ENCODE assay signal across 15 mouse cellular contexts in the genomic region with DNA sequence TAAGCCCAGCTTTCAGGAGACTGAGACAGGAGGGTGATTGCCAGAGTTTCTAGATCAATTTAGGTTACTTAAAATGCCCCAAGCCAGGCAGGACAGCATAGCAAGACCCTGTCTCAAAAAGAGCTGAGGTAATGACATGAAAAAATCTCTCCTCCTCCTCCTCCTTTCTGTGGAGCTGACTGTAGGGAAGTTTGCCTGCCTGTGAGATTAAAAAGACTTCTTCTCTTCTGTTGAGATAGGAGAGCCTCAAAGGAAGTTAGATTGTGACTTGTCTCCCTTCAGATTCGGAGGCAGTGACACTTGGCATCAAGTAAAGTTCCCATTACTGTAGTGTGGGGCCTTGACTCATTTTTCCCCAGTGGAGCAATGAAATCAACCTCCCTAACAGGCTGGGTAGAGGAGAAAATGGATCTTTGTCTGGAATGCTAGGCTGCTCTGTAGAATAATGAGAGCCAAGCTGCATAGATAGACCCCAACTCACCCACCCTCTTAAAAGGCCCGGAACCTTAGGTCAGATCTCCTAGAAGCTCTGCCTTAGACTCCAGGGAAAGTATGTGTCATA. TPM values are rescaled to one million over a fixed set of nuclear protein-coding genes. Genes with fewer than 3 reads are reported as not detected.
DNase-seq lines count a peak whose midpoint lies in the region; ATAC-seq lines count a peak whose summit lies in the region.
"Had no signal": no experiment of that assay in that cellular context is flagged by ENCODE, and none has a peak within 500 bp of the region (broad histone marks: within the 10 kb centered on the region; RNA-seq: fewer than 3 reads in every experiment).

No protein-coding gene starts in this region.

- H3K9ac ChIP-seq in heart, embryonic 12.5 days: no peak overlapping the region
- no peak overlapping the region for H3K9ac ChIP-seq in neural tube, embryonic 15.5 days (replicated peaks)
- no peak overlapping the region for H3K9ac ChIP-seq in limb, embryonic 15.5 days
- H3K9ac ChIP-seq: forebrain, embryonic 15.5 days; stomach, embryonic 15.5 days had no signal

- no peaks in the 10 kb centered on the region for H3K9me3 ChIP-seq in heart, embryonic 12.5 days (replicated peaks)
- no peaks in the 10 kb centered on the region for H3K9me3 ChIP-seq in neural tube, embryonic 15.5 days (replicated peaks)
- H3K9me3 ChIP-seq in limb, embryonic 15.5 days: no peaks in the 10 kb centered on the region
- H3K9me3 ChIP-seq: forebrain, embryonic 15.5 days; stomach, embryonic 15.5 days had no signal

- no peak overlapping the region for H3K4me3 ChIP-seq in heart, embryonic 12.5 days
- H3K4me3 ChIP-seq in neural tube, embryonic 15.5 days (replicated peaks): no peak overlapping the region
- H3K4me3 ChIP-seq in limb, embryonic 15.5 days: no peak overlapping the region
- H3K4me3 ChIP-seq: forebrain, embryonic 15.5 days; stomach, embryonic 15.5 days had no signal

- H3K36me3 ChIP-seq in heart, embryonic 12.5 days: peaks cover 7% of the 10 kb centered on the region; the same call in 1 of the 2 replicates
- H3K36me3 ChIP-seq in neural tube, embryonic 15.5 days: no peaks in the 10 kb centered on the region
- peaks cover 9% of the 10 kb centered on the region for H3K36me3 ChIP-seq in limb, embryonic 15.5 days

- H3K27me3 ChIP-seq in heart, embryonic 12.5 days (replicated peaks): no peaks in the 10 kb centered on the region
- no peaks in the 10 kb centered on the region for H3K27me3 ChIP-seq in neural tube, embryonic 15.5 days (replicated peaks)
- no peaks in the 10 kb centered on the region for H3K27me3 ChIP-seq in limb, embryonic 15.5 days
- H3K27me3 ChIP-seq: forebrain, embryonic 15.5 days; stomach, embryonic 15.5 days had no signal

- ATAC-seq in heart, embryonic 12.5 days (ENCODE audit: insufficient number of reproducible peaks, low FRiP score): no peak
- no peak for ATAC-seq in neural tube, embryonic 15.5 days (ENCODE audit: low FRiP score)
- ATAC-seq in limb, embryonic 15.5 days (ENCODE audit: insufficient number of reproducible peaks, low FRiP score, low TSS enrichment, low read depth): no peak
- ATAC-seq: forebrain, embryonic 15.5 days had no signal

- WGBS in heart, embryonic 12.5 days: 46% methylated on average over 2 of the region's 2 CpGs
- WGBS in neural tube, embryonic 15.5 days: 81% methylated on average over 2 of the region's 2 CpGs
- WGBS in limb, embryonic 15.5 days: 71% methylated on average over 2 of the region's 2 CpGs

- H3K4me2 ChIP-seq in heart, embryonic 12.5 days: peak overlapping the region; percentile 36; the same call in 1 of the 2 replicates
- no peak overlapping the region for H3K4me2 ChIP-seq in neural tube, embryonic 15.5 days
- H3K4me2 ChIP-seq in limb, embryonic 15.5 days: no peak overlapping the region
- H3K4me2 ChIP-seq: forebrain, embryonic 15.5 days had no signal

- H3K27ac ChIP-seq in heart, embryonic 12.5 days (ENCODE audit: poor library complexity, severe bottlenecking): peak overlapping the region; percentile 48; the same call in 1 of the 2 replicates
- H3K27ac ChIP-seq in neural tube, embryonic 15.5 days (replicated peaks): peak overlapping the region; percentile 33; the same call in 1 of the 2 replicates
- peak overlapping the region; percentile 8; the same call in 1 of the 2 replicates for H3K27ac ChIP-seq in limb, embryonic 15.5 days
- H3K27ac ChIP-seq: forebrain, embryonic 15.5 days had no signal

- DNase-seq in heart, postnatal 4 days: no peak
- no peak for DNase-seq in neural tube, embryonic 10.5 days (ENCODE audit: extremely low spot score, low spot score)
- DNase-seq in layer of hippocampus, adult 8-10 months (ENCODE audit: low spot score in 2 of 2): no peak
- DNase-seq in right cerebral cortex, postnatal 14 days: no peak
- no peak for DNase-seq in cerebellum, adult 9-10 months
- DNase-seq: embryo, embryonic 11 days had no signal

- peaks cover 72% of the 10 kb centered on the region for H3K4me1 ChIP-seq in heart, embryonic 12.5 days (replicated peaks)
- H3K4me1 ChIP-seq in neural tube, embryonic 15.5 days: peaks cover 63% of the 10 kb centered on the region
- H3K4me1 ChIP-seq in limb, embryonic 15.5 days: peaks cover 55% of the 10 kb centered on the region

RNA-seq across cellular contexts. Expression of a gene that starts 3.3 kb away (rescaled TPM):
- polyA plus RNA-seq in heart, embryonic 12.5 days (2016; fragmentation: Nextera tagmentation; extraction: Ambion mirVana): 126 and 134 TPM in 2 replicates
- 100 to 1,000 TPM; 126 to 130 TPM for total RNA-seq in heart, postnatal 4 days (2021)
- 84.7 and 86.0 TPM in 2 replicates for polyA plus RNA-seq in neural tube, embryonic 15.5 days (2015; fragmentation: Nextera tagmentation; extraction: Ambion mirVana)
- 102 and 109 TPM in 2 replicates for polyA plus RNA-seq in limb, embryonic 15.5 days (2015; fragmentation: Nextera tagmentation; extraction: Ambion mirVana)
- 10 to 100 TPM; 54.3 to 62.3 (median 58.9) TPM for total RNA-seq in layer of hippocampus, adult 8-10 months (2022)

RNA-seq across cellular contexts. Expression of a gene that starts 13.1 kb away (rescaled TPM):
- polyA plus RNA-seq in heart, embryonic 12.5 days (2016; fragmentation: Nextera tagmentation; extraction: Ambion mirVana): 37.6 and 38.8 TPM in 2 replicates
- 10 to 100 TPM; 31.0 to 31.1 TPM for total RNA-seq in heart, postnatal 4 days (2021)
- polyA plus RNA-seq in neural tube, embryonic 15.5 days (2015; fragmentation: Nextera tagmentation; extraction: Ambion mirVana): 18.6 and 24.3 TPM in 2 replicates
- 38.8 and 44.2 TPM in 2 replicates for polyA plus RNA-seq in limb, embryonic 15.5 days (2015; fragmentation: Nextera tagmentation; extraction: Ambion mirVana)
- 10 to 100 TPM; 28.8 to 43.0 (median 35.5) TPM for total RNA-seq in layer of hippocampus, adult 8-10 months (2022)

RNA-seq across cellular contexts. Expression of a gene that starts 32.8 kb away (rescaled TPM):
- polyA plus RNA-seq in heart, embryonic 12.5 days (2016; fragmentation: Nextera tagmentation; extraction: Ambion mirVana): not detected in 2 replicates
- not detected for total RNA-seq in heart, postnatal 4 days (2021)
- polyA plus RNA-seq in neural tube, embryonic 15.5 days (2015; fragmentation: Nextera tagmentation; extraction: Ambion mirVana): not detected in 2 replicates
- not detected in 2 replicates for polyA plus RNA-seq in limb, embryonic 15.5 days (2015; fragmentation: Nextera tagmentation; extraction: Ambion mirVana)
- not detected for total RNA-seq in layer of hippocampus, adult 8-10 months (2022)
- total RNA-seq: left cerebral cortex, postnatal 25 days had no signal
- polyA plus RNA-seq: forebrain, embryonic 15.5 days; gonadal fat pad, adult 2 months; intestine, embryonic 14.5 days; neural tube, embryonic 11.5 days; stomach, embryonic 15.5 days had no signal

RNA-seq across cellular contexts. Expression of a gene that starts 36.8 kb away (rescaled TPM):
- 18.8 and 20.4 TPM in 2 replicates for polyA plus RNA-seq in heart, embryonic 12.5 days (2016; fragmentation: Nextera tagmentation; extraction: Ambion mirVana)
- total RNA-seq in heart, postnatal 4 days (2021): 10 to 100 TPM; 18.5 to 18.7 TPM
- polyA plus RNA-seq in neural tube, embryonic 15.5 days (2015; fragmentation: Nextera tagmentation; extraction: Ambion mirVana): 35.6 and 36.7 TPM in 2 replicates
- polyA plus RNA-seq in limb, embryonic 15.5 days (2015; fragmentation: Nextera tagmentation; extraction: Ambion mirVana): 22.1 and 25.9 TPM in 2 replicates
- 10 to 100 TPM; 37.8 to 46.1 (median 41.6) TPM for total RNA-seq in layer of hippocampus, adult 8-10 months (2022)

RNA-seq across cellular contexts. Expression of a gene that starts 56.7 kb away (rescaled TPM):
- polyA plus RNA-seq in heart, embryonic 12.5 days (2016; fragmentation: Nextera tagmentation; extraction: Ambion mirVana): 67.6 and 73.8 TPM in 2 replicates
- total RNA-seq in heart, postnatal 4 days (2021): 10 to 100 TPM; 33.8 to 42.5 TPM
- polyA plus RNA-seq in neural tube, embryonic 15.5 days (2015; fragmentation: Nextera tagmentation; extraction: Ambion mirVana): 110 and 112 TPM in 2 replicates
- polyA plus RNA-seq in limb, embryonic 15.5 days (2015; fragmentation: Nextera tagmentation; extraction: Ambion mirVana): 80.2 and 80.3 TPM in 2 replicates
- 10 to 100 TPM; 59.9 to 70.0 (median 61.8) TPM for total RNA-seq in layer of hippocampus, adult 8-10 months (2022)
